Mouse (Mus musculus) testis, adult 2 months (tissue): ENCODE measurements around the gene Slc6a16. TPM values are rescaled to one million over a fixed set of nuclear protein-coding genes. Genes with fewer than 3 reads are reported as not detected.
A peak's percentile ranks its signal among the peaks of the same experiment; 100 is the strongest.

Experiments used
- H3K27ac ChIP-seq: fragments of 200-500 bp; 2 replicates; pipeline ENCODE4 v1.5.1; 2012; ENCODE audit warnings: low read depth, low read length; ENCODE audit not compliant: control insufficient read depth, insufficient read depth
- H3K27me3 ChIP-seq: fragments of 200-500 bp; 2 replicates; pipeline ENCODE4 v1.6.1; 2012; ENCODE audit warnings: mild to moderate bottlenecking, low read length, moderate library complexity; ENCODE audit not compliant: control insufficient read depth, insufficient read depth
- H3K36me3 ChIP-seq: fragments of 200-500 bp; 2 replicates; pipeline ENCODE4 v1.6.1; 2012; ENCODE audit warnings: mild to moderate bottlenecking, low read length; ENCODE audit not compliant: control insufficient read depth, insufficient read depth
- H3K4me1 ChIP-seq: fragments of 200-500 bp; 2 replicates; pipeline ENCODE4 v1.6.1; 2012; ENCODE audit warnings: low read length; ENCODE audit not compliant: control insufficient read depth, insufficient read depth
- H3K4me3 ChIP-seq: fragments of 200-500 bp; 2 replicates; pipeline ENCODE4 v1.5.1; 2012; ENCODE audit warnings: low read depth, mild to moderate bottlenecking, low read length, moderate library complexity, mixed read lengths; ENCODE audit not compliant: control insufficient read depth
- CTCF ChIP-seq: fragments of 200-500 bp; IDR thresholded peaks from 2 replicates; pipeline ENCODE4 v1.5.1; 2012; ENCODE audit warnings: low read depth, mild to moderate bottlenecking, inconsistent platforms, low read length, moderate library complexity; ENCODE audit not compliant: control insufficient read depth, insufficient read depth, insufficient replicate concordance
- POLR2A ChIP-seq: fragments of 200-500 bp; IDR thresholded peaks from 2 replicates; pipeline ENCODE4 v1.6.1; 2012; ENCODE audit warnings: low read depth, mild to moderate bottlenecking, inconsistent platforms, low read length, moderate library complexity; ENCODE audit not compliant: control insufficient read depth
- polyA plus RNA-seq: library from polyadenylated mRNA; depleted of rRNA; stranded (reverse); fragments of >200 nt; gene quantifications from 2 replicates; pipeline ENCODE4 v1.2.3, GENCODE M21; 2012; rRNA removed

Gene Slc6a16
- polyA plus RNA-seq = 76.9 and 81.4 TPM in 2 replicates

GRCm38 (mm10) chr7:45240633-45241388, at the start of gene Slc6a16:
Slc6a16 (plus strand) TSS chr7:45241085.
- H3K4me1 ChIP-seq = peaks cover 17% of the 10 kb centered on the region
- peak within 1 kb of the TSS; percentile 80 for H3K4me3 ChIP-seq
- no peak for TF ChIP-seq CTCF
- peak; percentile 23 for TF ChIP-seq POLR2A
- no peaks in the 10 kb centered on the region for H3K36me3 ChIP-seq
- peak within 1 kb of the TSS; percentile 95 for H3K27ac ChIP-seq
- H3K27me3 ChIP-seq = no peaks in the 10 kb centered on the region

GRCm38 (mm10) chr7:45191161-45191560, 49.7 kb upstream of the Slc6a16 start:
- H3K27ac ChIP-seq = no peak overlapping the region
- no peak overlapping the region for H3K4me3 ChIP-seq
- no peaks in the 10 kb centered on the region for H3K27me3 ChIP-seq
- no peak for TF ChIP-seq POLR2A
- no peak for TF ChIP-seq CTCF
- H3K4me1 ChIP-seq = 0 out of 2 replicates have a peak, but pooled peaks cover 2% of the 10 kb centered on the region
- H3K36me3 ChIP-seq = peaks cover 3% of the 10 kb centered on the region

GRCm38 (mm10) chr7:45191803-45192363, 49.0 kb upstream of the Slc6a16 start:
- no peak overlapping the region for H3K4me3 ChIP-seq
- H3K27me3 ChIP-seq = no peaks in the 10 kb centered on the region
- H3K36me3 ChIP-seq = peaks cover 3% of the 10 kb centered on the region
- 0 out of 2 replicates have a peak, but pooled peaks cover 2% of the 10 kb centered on the region for H3K4me1 ChIP-seq
- H3K27ac ChIP-seq = no peak overlapping the region
- TF ChIP-seq POLR2A (no peak), CTCF (no peak)

- Histone ChIP-seq H3K27ac (no peak overlapping the region), H3K27me3 (no peaks in the 10 kb centered on the region)
Measured at GRCm38 (mm10) chr7:45192585-45193310, 48.1 kb upstream of the Slc6a16 start.

GRCm38 (mm10) chr7:45193406-45193805, 47.5 kb upstream of the Slc6a16 start:
- Histone ChIP-seq H3K27me3 (no peaks in the 10 kb centered on the region), H3K36me3 (peaks cover 3% of the 10 kb centered on the region), H3K4me1 (no peaks in the 10 kb centered on the region; the same call in 1 of the 2 replicates), H3K4me3 (no peak overlapping the region), H3K27ac (no peak overlapping the region)
- no peak for TF ChIP-seq POLR2A
- TF ChIP-seq CTCF = no peak

More at GRCm38 (mm10) chr7:45192585-45193310, 48.1 kb upstream of the Slc6a16 start:
- no peak overlapping the region for H3K4me3 ChIP-seq
- H3K36me3 ChIP-seq = peaks cover 3% of the 10 kb centered on the region
- TF ChIP-seq POLR2A (no peak), CTCF (no peak)
- H3K4me1 ChIP-seq = no peaks in the 10 kb centered on the region

- Histone ChIP-seq H3K27ac (no peak overlapping the region), H3K4me1 (no peaks in the 10 kb centered on the region; the same call in 1 of the 2 replicates), H3K27me3 (no peaks in the 10 kb centered on the region), H3K36me3 (peaks cover 3% of the 10 kb centered on the region), H3K4me3 (no peak overlapping the region)
- TF ChIP-seq POLR2A (no peak), CTCF (no peak)
Measured at GRCm38 (mm10) chr7:45193871-45194785, 46.8 kb upstream of the Slc6a16 start.
